Mouse (Mus musculus) neural tube, embryonic 13.5 days (tissue): ENCODE results near the gene Tmc5. TPM values are rescaled to one million over a fixed set of nuclear protein-coding genes. Genes with fewer than 3 reads are reported as not detected.

ENCODE experiments used
- ATAC-seq: fragments of 200-750 bp; cut with Nextera tagmentation; 2 replicates; pipeline ENCODE4 v1.8.0; 2017; ENCODE audit warnings: low read depth, mild to moderate bottlenecking, moderate TSS enrichment, moderate library complexity
- H3K27ac ChIP-seq: fragments of 300-500 bp; sonication (generic); replicated peaks from 2 replicates; pipeline ENCODE4 v1.5.1; 2015; ENCODE audit warnings: moderate library complexity, mild to moderate bottlenecking, inconsistent platforms
- H3K27me3 ChIP-seq: fragments of 300-500 bp; sonication (generic); 2 replicates; pipeline ENCODE4 v1.6.1; 2015; ENCODE audit warnings: mild to moderate bottlenecking, inconsistent platforms
- H3K36me3 ChIP-seq: fragments of 300-500 bp; sonication (generic); 2 replicates; pipeline ENCODE4 v1.6.1; 2015; ENCODE audit warnings: mild to moderate bottlenecking, inconsistent platforms
- H3K4me1 ChIP-seq: fragments of 300-500 bp; sonication (generic); replicated peaks from 2 replicates; pipeline ENCODE4 v1.6.1; 2015; ENCODE audit warnings: inconsistent platforms
- H3K4me2 ChIP-seq: fragments of 300-500 bp; sonication (generic); 2 replicates; pipeline ENCODE4 v1.6.1; 2015; ENCODE audit warnings: inconsistent platforms, mild to moderate bottlenecking, moderate library complexity
- H3K4me3 ChIP-seq: fragments of 300-500 bp; sonication (generic); 2 replicates; pipeline ENCODE4 v1.5.1; 2015; ENCODE audit warnings: mild to moderate bottlenecking, inconsistent platforms
- H3K9ac ChIP-seq: fragments of 300-500 bp; sonication (generic); 2 replicates; pipeline ENCODE4 v1.6.1; 2015; ENCODE audit warnings: moderate library complexity, mild to moderate bottlenecking, inconsistent platforms
- H3K9me3 ChIP-seq: fragments of 300-500 bp; sonication (generic); 2 replicates; pipeline ENCODE4 v1.6.1; 2016; ENCODE audit warnings: inconsistent platforms
- WGBS: fragments of 180-500 bp; shearing (Covaris S2); methylation state at CpG from one replicate; pipeline ENCODE4 v1.1.7; 2015; 5-methylcytosine and 5-hydroxymethylcytosine counted together
- polyA plus RNA-seq: library from polyadenylated mRNA; unstranded; fragments of >200 nt; fragmentation: Nextera tagmentation; extraction: Ambion mirVana; gene quantifications from 2 replicates; pipeline ENCODE4 v1.2.1, GENCODE M21; 2015

Gene Tmc5
- polyA plus RNA-seq, 1 experiment from 2014 or later: 0.18 TPM

DNA sequence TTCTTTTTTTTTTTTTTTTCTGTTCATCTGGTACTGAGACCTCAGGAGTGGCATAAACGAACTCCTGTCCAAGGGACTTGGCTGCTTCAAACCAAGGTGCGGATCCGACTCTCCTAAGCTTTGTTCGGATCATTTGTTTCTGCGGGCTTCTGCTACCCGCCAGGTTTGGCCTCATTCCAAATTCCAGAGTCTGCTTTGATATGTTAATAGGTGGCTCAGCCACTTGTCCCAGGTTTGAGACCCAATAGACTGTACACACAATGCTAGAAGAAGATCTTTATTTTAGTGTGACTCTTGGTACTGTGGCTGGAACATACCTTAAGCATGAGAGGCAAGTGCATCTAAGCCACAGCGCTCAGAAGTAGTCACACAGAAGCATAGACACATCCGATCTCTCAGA is 14.8 kb downstream of the Tmc5 start:
- Histone ChIP-seq H3K4me3 (no peak overlapping the region), H3K4me2 (no peak overlapping the region), H3K27ac (no peak overlapping the region), H3K9ac (no peak overlapping the region), H3K9me3 (no peaks in the 10 kb centered on the region), H3K36me3 (no peaks in the 10 kb centered on the region), H3K4me1 (no peaks in the 10 kb centered on the region), H3K27me3 (no peaks in the 10 kb centered on the region)
- WGBS: 59% methylated on average over 8 of the region's 8 CpGs
- ATAC-seq: no peak

- Histone ChIP-seq H3K27ac (no peak overlapping the region), H3K36me3 (no peaks in the 10 kb centered on the region), H3K9ac (no peak overlapping the region), H3K27me3 (no peaks in the 10 kb centered on the region), H3K9me3 (no peaks in the 10 kb centered on the region), H3K4me3 (no peak overlapping the region), H3K4me1 (no peaks in the 10 kb centered on the region), H3K4me2 (no peak overlapping the region)
- ATAC-seq: no peak
- 64% methylated on average over 13 of the region's 13 CpGs for WGBS
These were observed 17.0 kb downstream of the Tmc5 start for GRCm38 (mm10) chr7:118614076-118614475.

DNA sequence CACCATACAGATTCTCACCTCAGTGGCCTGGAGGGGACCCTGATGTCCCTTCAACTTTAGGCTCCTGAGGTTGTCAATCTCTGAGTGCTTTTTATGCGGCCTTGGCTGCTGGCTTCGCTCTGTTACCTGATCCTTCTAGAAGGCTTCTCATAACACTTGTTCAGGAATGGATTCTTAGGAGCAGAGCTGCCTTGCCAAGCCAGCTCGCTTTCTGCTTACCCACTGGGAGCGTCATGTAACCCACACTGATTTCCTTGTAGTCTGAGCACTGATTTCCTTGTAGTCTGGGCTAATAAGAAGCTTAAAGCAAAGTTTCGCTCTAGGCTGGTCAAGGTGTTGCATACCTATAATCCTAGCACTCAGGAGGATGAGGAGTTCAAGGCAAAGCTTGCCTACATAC is 21.0 kb downstream of the Tmc5 start:
- no peak overlapping the region for H3K4me2 ChIP-seq
- no peak overlapping the region for H3K27ac ChIP-seq
- no peak for ATAC-seq
- no peaks in the 10 kb centered on the region for H3K4me1 ChIP-seq
- H3K9me3 ChIP-seq: no peaks in the 10 kb centered on the region
- no peak overlapping the region for H3K9ac ChIP-seq
- H3K4me3 ChIP-seq: no peak overlapping the region
- H3K36me3 ChIP-seq: no peaks in the 10 kb centered on the region
- H3K27me3 ChIP-seq: no peaks in the 10 kb centered on the region
- WGBS: 82% methylated on average over 5 of the region's 5 CpGs

DNA sequence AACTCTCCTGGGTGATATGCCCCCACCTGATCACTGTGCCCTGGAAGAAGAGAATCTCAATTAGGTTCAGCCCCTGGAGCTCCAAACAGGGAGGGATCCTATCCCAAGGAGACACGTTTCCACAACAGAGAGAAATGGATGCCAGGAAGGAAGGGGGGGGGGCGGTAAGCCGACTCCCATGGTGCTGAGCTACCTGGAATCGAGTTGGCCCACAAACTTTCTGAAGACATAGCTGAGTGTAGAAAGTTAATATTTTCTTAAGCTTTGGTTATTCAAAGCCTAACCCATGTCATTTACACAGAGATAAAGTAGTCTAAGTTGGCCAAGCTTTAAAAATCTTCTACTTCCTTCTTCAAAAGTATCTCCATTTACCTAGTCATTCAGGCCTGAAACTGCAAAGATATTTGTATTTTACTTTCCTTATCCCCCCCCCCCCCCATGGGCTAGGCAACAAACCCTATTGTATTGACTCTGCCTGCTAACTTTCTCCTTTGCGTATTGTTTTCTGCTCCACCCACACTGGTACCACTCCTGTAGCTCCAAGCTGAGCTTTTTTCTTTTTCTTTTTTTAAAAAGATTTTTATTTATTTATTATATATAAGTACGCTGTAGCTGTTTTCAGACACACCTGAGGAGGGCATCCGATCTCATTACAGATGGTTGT is 23.3 kb downstream of the Tmc5 start:
- ATAC-seq: no peak
- Histone ChIP-seq H3K4me1 (no peaks in the 10 kb centered on the region), H3K36me3 (no peaks in the 10 kb centered on the region), H3K27ac (no peak overlapping the region), H3K27me3 (no peaks in the 10 kb centered on the region), H3K9ac (no peak overlapping the region), H3K4me3 (no peak overlapping the region), H3K9me3 (no peaks in the 10 kb centered on the region), H3K4me2 (no peak overlapping the region)
- 93% methylated on average over 7 of the region's 7 CpGs for WGBS

GRCm38 (mm10) chr7:118621094-118621493 is 24.0 kb downstream of the Tmc5 start:
- H3K4me1 ChIP-seq: no peaks in the 10 kb centered on the region
- no peaks in the 10 kb centered on the region for H3K9me3 ChIP-seq
- no peak for ATAC-seq
- no peak overlapping the region for H3K4me2 ChIP-seq
- H3K27me3 ChIP-seq: no peaks in the 10 kb centered on the region
- H3K27ac ChIP-seq: no peak overlapping the region
- H3K4me3 ChIP-seq: no peak overlapping the region
- H3K9ac ChIP-seq: no peak overlapping the region
- whole genome bisulfite sequencing: 80% methylated on average over 6 of the region's 6 CpGs
- H3K36me3 ChIP-seq: no peaks in the 10 kb centered on the region

DNA sequence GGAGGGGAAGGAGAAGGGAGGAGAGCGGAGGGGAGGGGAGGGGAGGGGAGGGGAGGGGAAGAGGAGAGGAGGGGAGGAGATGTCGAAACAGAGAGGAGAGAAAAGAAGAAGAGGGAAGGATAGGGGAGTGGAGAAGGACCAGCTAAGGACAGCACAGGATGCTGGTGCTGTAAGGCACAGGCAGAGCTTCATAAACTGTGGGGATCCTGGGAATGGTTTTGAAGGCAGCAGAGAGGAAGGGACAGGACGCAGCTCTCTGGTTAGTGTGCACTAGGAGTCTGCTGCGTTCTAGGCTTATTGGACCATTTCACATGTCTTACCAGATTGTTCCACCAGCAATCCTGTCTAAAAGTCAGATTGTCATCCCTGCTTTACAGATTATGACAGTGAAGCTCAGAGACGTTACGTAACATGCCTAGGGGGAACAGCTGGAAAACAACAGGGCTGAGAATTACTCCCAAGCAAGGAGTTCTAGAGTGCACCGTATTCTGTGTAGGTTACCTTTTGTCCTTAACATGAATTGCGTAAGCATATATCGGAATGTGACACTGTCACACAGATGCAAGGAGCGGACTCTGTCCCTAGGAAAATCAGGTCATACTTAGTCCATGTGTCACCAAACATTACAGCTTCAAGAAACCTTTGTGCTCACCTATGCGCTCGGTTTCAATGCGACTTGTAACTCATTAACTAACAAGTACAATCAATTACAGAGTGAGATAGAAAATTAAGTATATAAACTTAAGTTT is 30.6 kb downstream of the Tmc5 start:
- no peak overlapping the region for H3K27ac ChIP-seq
- H3K27me3 ChIP-seq: no peaks in the 10 kb centered on the region
- ATAC-seq: no peak
- 85% methylated on average over 13 of the region's 13 CpGs for WGBS
- H3K9ac ChIP-seq: no peak overlapping the region
- H3K4me1 ChIP-seq: no peaks in the 10 kb centered on the region
- no peak overlapping the region for H3K4me2 ChIP-seq
- no peaks in the 10 kb centered on the region for H3K36me3 ChIP-seq
- H3K4me3 ChIP-seq: no peak overlapping the region
- no peaks in the 10 kb centered on the region for H3K9me3 ChIP-seq

GRCm38 (mm10) chr7:118633094-118633493 is 36.0 kb downstream of the Tmc5 start:
- Histone ChIP-seq H3K27ac (no peak overlapping the region), H3K27me3 (no peaks in the 10 kb centered on the region), H3K9me3 (no peaks in the 10 kb centered on the region), H3K9ac (no peak overlapping the region), H3K36me3 (no peaks in the 10 kb centered on the region), H3K4me1 (no peaks in the 10 kb centered on the region), H3K4me3 (no peak overlapping the region), H3K4me2 (no peak overlapping the region)
- whole genome bisulfite sequencing: 89% methylated on average over 9 of the region's 9 CpGs
- ATAC-seq: no peak

DNA sequence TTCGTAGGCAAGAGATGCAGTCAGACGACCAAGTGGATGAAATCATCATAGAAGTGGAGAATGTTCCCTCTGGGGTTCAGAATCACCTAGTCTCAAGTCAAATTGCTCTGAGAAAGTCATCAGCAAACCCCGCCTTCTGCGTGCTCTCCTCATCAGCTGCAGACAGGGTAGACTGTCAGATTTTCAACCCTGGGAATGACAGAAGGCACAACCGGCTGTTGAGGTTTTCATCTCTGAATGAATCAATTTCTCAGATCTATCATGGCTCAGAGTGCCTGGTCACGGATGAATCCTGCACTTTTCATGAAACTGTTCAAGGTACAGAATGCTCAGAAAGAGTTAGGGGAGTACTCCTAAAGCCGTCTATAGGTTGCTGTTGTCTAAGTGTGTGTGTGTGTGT is 36.9 kb downstream of the Tmc5 start:
- WGBS: 84% methylated on average over 7 of the region's 7 CpGs
- H3K4me2 ChIP-seq: no peak overlapping the region

GRCm38 (mm10) chr7:118637466-118637865 is 40.4 kb downstream of the Tmc5 start:
- H3K27me3 ChIP-seq: no peaks in the 10 kb centered on the region
- H3K4me2 ChIP-seq: no peak overlapping the region
- H3K9me3 ChIP-seq: no peaks in the 10 kb centered on the region
- H3K9ac ChIP-seq: no peak overlapping the region
- no peaks in the 10 kb centered on the region for H3K36me3 ChIP-seq
- H3K4me1 ChIP-seq: no peaks in the 10 kb centered on the region
- WGBS: 78% methylated on average over 4 of the region's 4 CpGs
- no peak overlapping the region for H3K27ac ChIP-seq
- no peak overlapping the region for H3K4me3 ChIP-seq
- ATAC-seq: no peak

More for the DNA sequence above, 36.9 kb downstream of the Tmc5 start:
- H3K4me1 ChIP-seq: no peaks in the 10 kb centered on the region
- H3K9ac ChIP-seq: no peak overlapping the region
- H3K9me3 ChIP-seq: no peaks in the 10 kb centered on the region
- H3K27ac ChIP-seq: no peak overlapping the region
- H3K4me3 ChIP-seq: no peak overlapping the region
- no peak for ATAC-seq
- H3K36me3 ChIP-seq: no peaks in the 10 kb centered on the region
- H3K27me3 ChIP-seq: no peaks in the 10 kb centered on the region

DNA sequence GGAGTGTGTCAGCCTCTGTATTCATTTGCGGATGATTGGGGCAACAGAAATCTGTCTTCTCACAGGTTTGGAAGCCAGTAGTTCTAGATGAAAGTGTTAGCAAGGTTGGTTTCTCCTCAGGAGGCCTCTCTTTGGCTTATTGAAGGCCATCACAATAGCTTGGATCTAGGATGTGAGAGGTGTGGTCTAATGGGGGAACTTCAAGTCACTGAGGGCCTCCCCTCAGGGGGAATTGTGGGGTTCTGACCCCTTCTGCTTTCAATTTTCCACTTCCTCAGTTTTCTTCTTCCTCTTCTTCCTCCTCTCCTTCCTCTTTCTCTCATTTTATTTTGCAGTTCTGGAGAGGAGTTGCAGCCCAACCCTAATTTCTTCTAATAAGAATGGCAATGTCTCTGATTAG is 49.1 kb downstream of the Tmc5 start:
- Histone ChIP-seq H3K4me3 (no peak overlapping the region), H3K27me3 (no peaks in the 10 kb centered on the region), H3K4me2 (no peak overlapping the region), H3K9me3 (no peaks in the 10 kb centered on the region), H3K9ac (no peak overlapping the region), H3K36me3 (no peaks in the 10 kb centered on the region), H3K27ac (no peak overlapping the region), H3K4me1 (no peaks in the 10 kb centered on the region)
- no peak for ATAC-seq
- whole genome bisulfite sequencing: 79% methylated on average over 1 of the region's 1 CpGs

DNA sequence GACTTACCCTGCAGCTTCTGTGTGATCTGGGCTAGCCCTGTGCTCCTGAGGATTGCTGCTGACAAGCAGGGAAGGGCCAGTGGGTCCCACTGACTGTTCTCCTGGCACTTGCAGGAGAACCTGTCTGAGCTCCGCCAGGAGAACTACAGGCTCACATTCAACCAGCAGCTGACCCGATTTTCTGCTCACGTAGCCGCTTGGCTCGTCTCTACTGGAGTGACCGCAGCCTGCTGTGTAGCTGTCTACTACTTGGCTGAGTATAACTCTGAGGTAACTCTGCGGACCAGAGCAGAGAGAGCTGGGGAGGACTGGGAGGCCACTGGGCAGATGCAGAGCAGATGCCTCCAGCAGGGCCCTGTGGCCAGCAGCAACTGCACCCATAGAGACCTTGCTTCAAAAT is 52.2 kb downstream of the Tmc5 start:
- Histone ChIP-seq H3K4me2 (no peak overlapping the region), H3K36me3 (no peaks in the 10 kb centered on the region), H3K4me1 (no peaks in the 10 kb centered on the region), H3K27me3 (no peaks in the 10 kb centered on the region), H3K9me3 (no peaks in the 10 kb centered on the region), H3K27ac (no peak overlapping the region), H3K9ac (no peak overlapping the region), H3K4me3 (no peak overlapping the region)
- whole genome bisulfite sequencing: 83% methylated on average over 7 of the region's 7 CpGs
- ATAC-seq: no peak

GRCm38 (mm10) chr7:118650119-118650518 is 53.0 kb downstream of the Tmc5 start:
- Histone ChIP-seq H3K4me1 (no peaks in the 10 kb centered on the region), H3K27me3 (no peaks in the 10 kb centered on the region), H3K27ac (no peak overlapping the region), H3K9ac (no peak overlapping the region), H3K36me3 (no peaks in the 10 kb centered on the region), H3K9me3 (no peaks in the 10 kb centered on the region), H3K4me2 (no peak overlapping the region), H3K4me3 (no peak overlapping the region)
- 78% methylated on average over 4 of the region's 4 CpGs for WGBS
- no peak for ATAC-seq

DNA sequence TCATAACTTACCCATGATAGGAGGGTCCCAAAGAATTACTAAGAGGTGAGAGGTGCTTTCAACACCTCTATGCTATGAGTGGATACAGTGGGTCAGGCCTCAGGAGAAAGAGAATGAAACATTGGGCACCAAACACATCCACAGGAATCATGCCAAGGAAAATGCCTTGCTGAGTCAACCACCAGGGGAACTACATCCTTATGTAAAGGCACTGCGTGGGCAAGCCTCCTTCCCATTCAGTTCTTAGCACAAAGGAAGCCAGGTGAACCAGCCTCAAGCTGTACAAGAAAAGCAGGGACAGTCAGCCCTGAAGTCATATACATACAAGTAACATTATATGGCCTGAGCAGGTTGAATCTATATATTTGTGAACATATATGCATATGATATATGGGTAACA is 53.8 kb downstream of the Tmc5 start:
- ATAC-seq: no peak
- Histone ChIP-seq H3K9me3 (no peaks in the 10 kb centered on the region), H3K4me2 (no peak overlapping the region), H3K4me3 (no peak overlapping the region), H3K4me1 (no peaks in the 10 kb centered on the region), H3K9ac (no peak overlapping the region), H3K27ac (no peak overlapping the region), H3K27me3 (no peaks in the 10 kb centered on the region), H3K36me3 (no peaks in the 10 kb centered on the region)
- WGBS: 81% methylated on average over 1 of the region's 1 CpGs
